Mouse (Mus musculus) left cerebral cortex, adult 9 months (tissue): ENCODE measurements around the gene Nsmf.
A peak's percentile ranks its signal among the peaks of the same experiment; 100 is the strongest.

ENCODE experiments used
- DNase-seq, 2 experiments: peaks; one replicate each; pipeline ENCODE4 v3.0.0; 2022; ENCODE audit warnings: low spot score in 2 of 2

Gene Nsmf

DNA sequence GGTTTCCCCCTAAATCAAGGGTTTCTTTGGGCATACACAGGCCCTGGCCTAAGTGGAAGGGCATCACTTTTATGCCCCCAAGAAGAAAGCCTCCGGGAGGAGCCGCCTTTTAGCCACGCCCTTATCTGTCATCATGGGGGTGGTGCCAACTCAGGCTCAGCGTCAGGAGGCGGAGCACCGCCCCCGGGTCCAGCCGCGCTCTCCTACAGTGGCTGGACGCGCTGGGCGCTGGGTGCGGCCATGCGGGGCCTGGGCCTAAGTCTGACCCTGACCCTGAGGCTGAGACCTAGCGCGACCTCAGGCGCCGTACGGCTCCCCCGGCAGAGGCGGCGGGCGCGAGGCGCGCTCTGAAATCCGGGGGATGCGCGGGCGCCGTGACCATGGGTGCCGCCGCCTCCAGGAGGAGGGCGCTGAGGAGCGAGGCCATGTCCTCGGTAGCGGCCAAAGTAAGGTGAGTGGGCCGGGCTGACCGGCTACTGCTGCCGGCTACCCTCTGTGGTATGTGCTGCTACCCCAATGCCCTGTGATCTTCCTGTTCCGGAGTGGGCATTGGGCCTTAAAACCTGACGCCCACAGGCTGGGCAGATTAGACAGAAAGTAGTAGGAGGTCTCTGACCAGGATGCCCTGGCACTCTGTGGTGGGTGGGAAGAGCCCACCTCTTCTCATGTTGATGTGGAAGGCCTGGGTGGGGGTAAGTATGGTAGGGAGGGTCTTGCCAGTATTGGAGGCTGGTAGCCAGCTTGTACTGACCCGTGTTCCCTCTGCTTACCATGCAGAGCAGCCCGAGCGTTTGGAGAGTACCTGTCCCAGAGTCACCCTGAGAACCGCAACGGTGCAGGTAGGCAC is at the start of gene Nsmf:
Gene Nsmf, plus strand, starts transcription at position 135 of the 847 bp plus-strand sequence.
- peak; percentile 66 to 89 for DNase-seq

DNA sequence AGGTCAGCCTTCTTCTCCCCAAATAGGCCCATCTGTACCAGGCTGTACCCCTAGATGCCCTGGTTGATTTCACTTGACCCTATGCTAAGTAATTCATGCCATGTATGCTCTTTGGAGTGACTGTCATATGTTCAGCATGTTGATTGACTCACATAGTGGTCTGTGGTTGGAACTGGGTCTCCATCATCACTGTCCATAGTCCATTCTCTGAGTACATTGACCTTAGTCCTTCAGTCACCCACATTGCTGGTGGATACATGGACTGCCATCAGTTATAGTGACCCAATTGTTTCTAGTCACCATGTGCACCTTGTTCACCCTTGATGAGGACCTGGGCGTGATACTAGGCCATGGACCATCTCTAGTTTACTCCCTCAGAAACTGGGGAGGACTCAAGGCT is 47.4 kb upstream of the Nsmf start:
- DNase-seq: no peak

DNA sequence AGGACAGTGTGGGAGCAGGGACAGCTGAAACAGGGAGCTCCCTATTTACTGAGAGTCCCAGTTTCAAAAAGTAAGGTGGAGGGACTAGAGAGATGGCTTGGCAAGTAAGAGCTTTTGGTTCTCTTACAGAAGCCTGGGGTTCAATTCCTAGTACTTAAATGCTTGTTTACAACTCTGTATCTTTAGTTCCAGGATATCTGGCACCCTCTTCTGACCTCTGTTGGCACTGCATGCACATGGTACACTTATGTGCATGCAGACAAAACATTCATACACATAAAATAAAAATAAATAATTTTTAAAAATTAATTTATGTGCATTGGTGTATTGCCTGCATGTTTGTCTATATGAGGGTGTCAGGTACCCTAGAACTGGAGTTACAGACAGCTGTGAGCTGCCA is 45.9 kb upstream of the Nsmf start:
- DNase-seq: no peak

DNA sequence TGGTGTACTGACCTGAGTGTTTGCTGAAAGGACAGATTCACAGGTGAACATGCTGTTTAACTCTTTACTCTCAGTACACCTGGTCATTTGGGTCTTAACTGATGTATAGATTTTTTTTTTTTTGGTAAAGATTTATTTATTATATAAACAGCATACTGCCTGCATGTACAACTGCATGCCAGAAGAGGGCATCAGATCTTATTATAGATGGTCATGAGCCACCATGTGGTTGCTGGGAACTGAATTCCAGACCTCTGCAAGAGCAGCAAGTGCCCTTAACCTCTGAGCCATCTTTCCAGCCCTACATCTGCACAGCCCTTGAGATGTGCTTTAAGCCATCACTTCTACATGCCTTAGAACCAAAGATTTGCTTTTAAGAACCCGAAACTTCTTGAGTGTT is 31.5 kb upstream of the Nsmf start:
- DNase-seq: no peak

DNA sequence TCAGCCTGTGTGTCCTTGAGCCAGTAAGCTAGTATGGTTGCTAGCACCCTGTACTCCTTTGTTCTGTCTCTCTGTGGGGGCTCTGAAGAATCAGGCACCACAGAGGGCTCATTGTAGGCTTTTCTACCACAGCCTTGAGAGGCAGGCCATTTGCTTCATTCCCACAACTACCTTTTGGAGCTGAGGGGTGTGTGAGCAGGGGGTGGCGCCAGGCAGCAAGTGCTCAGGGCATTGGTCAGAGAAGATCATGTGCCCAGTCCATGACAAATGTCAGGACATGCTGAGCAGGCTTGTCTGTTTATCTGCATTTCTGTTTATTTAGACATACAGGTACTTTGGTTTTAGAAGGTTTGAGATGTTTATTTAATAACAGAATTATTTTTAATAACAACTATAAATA is 29.0 kb upstream of the Nsmf start:
- DNase-seq: no peak

DNA sequence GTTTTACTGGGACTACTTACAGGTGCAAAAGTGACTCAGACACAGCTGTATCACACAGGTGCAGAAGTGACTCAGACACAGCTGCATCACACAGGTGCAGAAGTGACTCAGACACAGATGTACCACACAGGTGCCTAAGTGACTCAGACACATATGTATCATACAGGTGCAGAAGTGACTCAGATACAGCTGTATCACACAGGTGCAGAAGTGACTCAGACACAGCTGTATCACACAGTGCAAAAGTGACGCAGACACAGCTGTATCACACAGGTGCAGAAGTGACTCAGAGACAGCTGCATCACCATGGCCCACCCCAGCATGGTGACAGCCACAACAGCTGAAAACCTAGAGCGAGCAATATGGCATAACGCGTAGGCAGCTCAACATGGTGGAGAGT is 19.2 kb upstream of the Nsmf start:
- DNase-seq: no peak

DNA sequence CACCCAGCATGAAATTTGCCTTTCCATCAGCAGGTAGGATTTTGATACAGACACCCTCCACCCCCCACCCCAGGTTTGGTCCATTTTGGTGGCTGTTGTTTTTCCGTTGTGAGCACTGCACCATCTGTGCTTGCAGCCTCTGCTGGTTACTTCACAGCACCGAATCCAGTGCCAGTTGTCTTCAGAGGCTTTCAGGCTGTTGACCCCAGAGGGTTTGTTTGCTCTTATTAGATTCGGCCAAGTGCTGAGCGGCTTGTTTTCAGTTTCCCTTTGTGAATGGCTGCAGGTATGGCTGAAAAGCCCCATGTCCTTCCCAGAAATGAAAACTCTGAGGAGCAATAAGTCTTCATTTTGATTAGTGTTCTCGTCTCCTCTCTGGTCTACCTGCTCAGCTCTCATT is 14.1 kb upstream of the Nsmf start:
- DNase-seq: no peak

DNA sequence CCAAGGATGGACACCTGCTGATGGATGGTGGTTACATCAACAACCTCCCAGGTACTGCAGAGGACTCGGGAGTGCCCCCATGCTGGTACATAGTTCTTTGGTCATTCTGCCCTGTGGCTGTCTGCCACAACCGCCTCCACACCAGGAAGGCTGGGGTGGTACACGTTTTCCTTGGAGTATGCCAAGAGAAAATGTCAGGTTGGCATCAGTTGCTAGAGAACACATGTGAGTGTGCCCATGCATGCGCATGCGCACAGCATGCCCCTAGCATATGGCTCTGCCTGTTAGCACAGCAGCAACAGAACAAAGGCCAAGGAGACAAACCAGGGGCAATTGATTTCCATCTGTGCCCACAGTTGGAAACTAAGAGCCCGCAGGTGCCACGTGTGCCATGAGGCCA is 3.2 kb upstream of the Nsmf start:
- peak in 1 of 2 experiments; percentile 64 for DNase-seq

DNA sequence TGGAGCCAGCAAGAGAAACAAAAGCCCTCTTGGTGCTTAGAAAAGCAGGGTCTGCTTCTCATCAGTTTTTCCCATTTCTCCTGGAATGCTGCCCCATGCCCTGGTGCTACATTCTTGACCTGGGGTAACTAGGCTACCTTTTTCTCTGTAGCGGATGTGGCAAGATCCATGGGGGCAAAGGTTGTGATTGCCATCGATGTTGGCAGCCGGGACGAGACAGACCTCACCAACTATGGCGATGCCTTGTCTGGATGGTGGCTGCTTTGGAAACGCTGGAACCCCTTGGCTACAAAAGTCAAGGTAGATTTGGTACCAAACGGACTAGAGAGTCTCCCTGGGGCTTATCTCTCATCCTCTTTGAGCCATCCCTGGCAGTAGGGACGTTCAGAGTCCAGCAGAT is 2.7 kb upstream of the Nsmf start:
- no peak for DNase-seq

DNA sequence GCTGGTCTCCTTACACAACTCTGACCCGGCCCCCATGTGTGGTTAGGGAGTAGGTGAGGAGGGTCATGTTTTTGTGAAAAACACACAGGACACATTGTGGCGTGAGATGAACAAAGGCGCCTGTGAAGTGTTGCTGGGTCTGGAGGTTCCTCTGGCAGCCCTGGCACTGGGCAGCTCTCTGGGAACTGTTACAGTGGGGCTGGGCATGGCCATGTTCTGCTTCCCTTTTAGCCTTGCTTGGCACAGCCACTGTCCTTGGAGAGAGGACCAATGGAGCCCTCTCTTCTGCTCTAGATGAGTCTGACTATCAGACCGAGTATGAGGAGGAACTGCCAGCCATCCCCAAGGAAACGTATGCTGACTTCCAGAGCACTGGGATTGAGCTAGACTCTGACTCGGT is 1.1 kb upstream of the Nsmf start:
- DNase-seq: no peak

DNA sequence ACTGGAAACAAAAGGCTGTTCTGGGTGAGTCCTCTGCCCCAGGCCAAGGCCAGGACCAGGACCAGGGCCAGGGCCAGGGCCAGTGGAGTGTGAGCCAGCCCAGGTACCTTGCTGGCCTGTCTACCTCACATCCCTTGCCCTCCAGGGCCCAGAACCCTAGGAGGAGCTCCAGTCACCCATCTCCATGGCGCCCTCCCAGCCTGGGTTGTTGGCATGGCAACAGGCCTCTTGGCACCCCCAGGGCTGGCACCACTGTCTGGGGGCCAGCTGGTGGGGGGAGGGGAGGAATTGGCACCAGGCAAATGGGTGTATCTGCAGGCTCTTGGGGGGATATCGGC is 882 bp downstream of the Nsmf start:
- DNase-seq: peak; percentile 45 to 71

DNA sequence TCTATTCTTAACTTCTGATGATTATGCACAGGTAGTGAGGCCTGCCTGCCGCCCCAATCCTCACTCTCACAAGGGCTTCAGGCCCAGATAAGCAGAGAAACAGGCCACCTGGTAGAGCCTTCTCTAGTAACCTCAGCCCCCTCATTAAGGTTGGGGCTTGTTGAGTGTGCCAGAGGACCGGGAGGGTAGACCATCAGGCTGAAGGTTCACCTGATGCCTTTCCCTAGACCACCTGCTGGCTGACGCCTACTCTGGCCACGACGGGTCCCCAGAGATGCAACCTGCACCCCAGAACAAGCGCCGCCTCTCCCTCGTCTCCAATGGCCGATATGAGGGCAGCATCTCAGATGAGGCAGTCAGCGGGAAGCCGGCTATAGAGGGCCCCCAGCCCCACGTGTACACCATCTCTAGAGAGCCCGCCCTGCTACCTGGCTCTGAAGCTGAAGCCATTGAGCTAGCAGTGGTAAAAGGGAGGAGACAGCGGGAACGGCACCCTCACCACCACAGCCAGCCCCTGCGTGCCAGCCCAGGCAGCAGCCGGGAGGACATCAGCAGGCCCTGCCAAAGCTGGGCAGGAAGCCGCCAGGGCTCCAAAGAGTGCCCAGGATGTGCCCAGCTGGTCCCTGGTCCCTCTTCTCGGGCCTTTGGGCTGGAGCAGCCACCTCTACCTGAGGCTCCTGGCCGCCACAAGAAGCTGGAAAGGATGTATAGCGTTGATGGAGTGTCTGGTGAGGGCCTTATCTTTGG is 1.4 kb downstream of the Nsmf start:
- DNase-seq: no peak

DNA sequence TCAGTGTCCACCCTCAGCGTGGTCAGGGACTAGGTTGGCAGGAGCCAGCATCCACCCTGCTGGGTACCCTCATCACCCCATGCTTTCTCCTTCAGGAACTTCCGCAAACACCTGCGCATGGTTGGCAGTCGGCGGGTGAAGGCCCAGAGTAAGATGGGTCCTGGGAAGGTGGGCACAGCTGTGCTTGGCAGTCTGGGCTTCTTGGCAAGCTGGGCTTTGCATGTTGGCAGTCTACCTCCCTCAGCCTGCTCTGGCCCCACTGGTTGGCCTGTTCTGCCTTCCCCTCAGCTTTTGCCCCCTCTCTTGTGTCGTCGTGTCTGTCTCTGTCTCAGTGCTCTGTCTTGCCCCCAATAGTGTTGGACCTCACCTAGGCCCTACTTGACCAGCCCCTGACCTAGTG is 4.8 kb downstream of the Nsmf start:
- DNase-seq: no peak

DNA sequence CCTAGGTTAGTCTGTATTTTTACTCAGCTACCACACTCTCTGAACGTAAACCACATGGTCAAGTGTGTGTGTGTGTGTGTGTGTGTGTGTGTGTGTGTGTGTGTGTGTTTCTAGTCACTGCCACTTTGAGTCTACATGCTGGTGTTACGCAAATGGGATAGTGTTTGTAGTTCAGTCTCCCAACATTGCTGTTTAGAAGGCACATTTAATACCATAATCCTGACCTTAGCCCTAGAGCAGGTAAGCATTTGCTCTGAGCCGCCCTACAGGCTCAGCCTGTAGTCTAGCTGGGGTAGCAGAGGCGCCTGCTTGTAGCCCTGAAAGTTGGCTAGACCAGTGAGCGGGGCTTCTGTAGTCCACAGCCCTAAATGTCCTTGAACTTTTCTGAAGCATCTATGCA is 9.4 kb downstream of the Nsmf start:
- no peak for DNase-seq

DNA sequence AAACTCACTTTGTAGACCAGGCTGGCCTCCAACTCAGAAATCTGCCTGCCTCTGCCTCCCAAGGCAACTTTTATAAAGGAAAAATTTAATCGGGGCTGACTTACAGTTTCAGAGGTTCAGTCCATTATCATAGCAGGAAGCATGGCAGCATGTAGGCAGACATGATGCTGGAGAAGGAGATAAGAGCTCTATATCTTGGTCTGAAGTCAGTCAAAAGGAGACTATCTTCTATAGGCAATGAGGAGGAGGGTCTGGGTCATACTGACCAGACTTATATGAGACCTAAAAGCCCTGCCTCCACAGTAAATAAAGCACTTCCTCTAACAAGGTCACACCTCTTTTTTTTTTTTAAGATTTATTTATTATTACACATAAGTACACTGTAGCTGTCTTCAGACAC is 10.1 kb downstream of the Nsmf start:
- no peak for DNase-seq

DNA sequence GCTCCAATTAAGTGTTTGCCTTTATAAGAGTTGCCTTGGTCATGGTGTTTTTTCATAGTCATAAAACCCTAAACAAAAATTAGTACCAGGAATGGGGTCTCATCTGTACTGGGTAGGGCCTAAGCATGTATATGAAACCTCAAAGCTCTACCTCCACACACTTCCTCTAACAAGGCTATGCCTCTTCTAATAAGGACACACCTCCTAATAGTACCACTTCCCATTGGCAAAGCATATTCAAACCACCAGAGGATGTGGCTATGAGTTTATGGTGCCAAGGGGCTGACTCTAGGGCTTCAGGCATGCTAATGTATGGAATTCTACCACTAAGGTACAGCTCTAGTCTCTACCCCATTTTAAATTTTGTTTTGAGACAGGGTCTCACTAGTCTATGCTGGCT is 11.4 kb downstream of the Nsmf start:
- DNase-seq: no peak

DNA sequence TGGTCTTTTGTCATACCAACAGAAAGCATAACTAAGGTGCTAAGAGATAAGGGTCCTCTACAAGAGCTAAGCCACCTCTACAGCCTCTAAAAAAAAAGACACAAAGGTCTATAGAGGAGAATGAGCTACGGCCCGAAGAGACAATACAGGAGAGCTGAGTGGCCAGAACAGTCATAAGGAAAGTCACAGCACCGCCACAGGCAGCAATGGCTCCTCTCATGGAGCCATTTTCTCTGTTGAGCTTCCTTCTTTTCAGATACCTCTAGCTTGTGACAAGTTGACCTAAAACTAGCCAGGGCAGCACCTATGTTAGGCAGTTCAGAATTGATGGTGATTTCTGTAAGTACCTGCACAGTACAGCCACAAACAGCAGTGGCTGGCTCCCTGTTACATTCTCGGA is 12.4 kb downstream of the Nsmf start:
- DNase-seq: no peak

DNA sequence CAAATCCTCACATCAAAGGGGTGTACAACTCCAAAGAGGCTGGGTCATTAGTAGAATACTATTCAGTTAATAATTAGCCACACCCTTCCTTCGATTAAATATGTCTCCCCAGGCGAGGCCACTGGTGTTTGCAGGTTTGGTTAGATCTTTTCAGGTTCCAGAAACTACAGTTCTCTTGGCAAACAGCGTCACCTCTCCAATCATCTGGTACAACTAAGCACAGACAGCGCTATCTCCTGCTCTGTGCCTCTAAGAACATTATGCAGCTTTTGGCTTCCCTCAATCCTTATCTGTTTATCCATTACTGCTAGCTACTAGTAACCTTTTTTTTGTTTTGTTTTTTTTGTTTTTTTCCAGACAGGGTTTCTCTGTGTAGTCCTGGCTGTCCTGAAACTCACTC is 15.4 kb downstream of the Nsmf start:
- no peak for DNase-seq

DNA sequence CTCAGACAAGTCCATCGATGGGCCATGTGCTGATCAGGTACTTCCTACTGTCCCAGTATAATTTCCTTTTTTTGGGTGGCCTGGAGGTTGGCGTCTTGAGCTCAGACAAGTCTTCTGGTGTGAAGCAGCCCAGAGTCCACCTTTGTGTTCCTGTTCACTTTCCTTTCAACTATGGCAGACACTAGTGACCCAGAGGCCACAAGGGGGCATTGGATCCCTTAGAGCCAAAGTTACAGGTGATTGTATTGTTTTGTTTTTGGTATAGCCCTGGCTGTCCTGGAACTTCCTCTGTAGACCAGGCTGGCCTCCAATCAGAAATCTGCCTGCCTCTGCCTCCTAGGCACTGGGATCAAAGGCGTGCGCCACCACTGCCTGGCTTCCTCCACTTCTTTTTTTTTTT is 18.2 kb downstream of the Nsmf start:
- DNase-seq: no peak

DNA sequence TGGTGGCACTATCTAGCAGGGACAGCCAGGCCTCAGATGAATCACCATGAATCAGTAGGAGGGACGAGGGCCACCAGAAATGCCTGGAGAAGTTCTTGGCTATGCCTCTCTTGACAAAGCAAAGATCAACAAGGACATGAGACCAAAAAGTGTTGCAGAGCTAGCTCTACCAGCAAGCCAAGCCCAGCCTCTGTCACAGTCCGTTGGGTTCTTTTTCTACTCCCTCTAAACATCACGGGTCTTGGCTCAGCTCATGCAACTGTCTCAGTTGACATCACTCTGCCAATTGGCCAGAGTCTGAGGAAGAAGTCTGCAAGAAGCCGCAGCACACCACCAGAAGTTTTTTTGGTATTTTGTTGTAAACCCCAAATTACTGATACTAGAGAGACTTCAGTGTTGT is 21.4 kb downstream of the Nsmf start:
- no peak for DNase-seq

DNA sequence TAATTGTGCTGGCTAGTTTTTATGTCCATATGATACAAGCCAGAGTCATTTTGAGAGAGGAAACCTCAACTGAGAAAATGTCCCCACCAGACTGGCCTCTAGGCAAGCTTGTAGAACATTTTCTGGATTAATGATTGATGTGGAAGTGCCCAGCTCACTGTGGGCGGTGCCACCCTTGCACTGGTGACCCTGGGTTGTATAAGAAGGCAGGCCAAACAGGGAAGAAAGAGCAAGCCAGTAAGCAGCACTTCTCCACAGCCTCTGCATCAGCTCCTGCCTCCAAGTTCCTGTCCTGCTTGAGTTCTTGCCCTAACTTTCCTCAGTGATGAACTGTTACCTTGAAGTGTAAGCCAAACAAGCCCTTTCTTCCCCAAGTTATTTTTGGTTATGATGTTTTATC is 24.8 kb downstream of the Nsmf start:
- no peak for DNase-seq

DNA sequence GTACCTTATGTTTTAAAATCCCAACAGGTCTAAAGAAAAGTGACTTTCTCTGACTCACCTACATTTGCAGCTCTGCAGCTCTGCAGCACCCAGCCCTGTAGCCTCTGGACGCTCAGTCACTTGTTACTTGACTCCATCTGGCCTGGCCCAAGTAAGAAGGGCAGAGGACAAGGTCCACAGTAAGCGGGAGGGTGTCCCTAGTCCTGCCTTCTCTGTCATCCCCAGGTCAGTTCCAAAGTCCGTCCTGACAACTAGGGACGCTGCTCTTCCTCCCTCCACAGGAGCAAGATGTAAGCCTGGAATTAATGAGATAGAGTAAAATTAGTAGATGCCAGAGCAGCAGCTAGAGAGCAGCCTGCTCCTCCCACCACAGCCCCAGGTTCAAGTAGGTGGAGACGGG is 25.9 kb downstream of the Nsmf start, which contains the start of gene Entpd8:
Gene Entpd8, plus strand, starts transcription at position 229 of the 400 bp plus-strand sequence.
- DNase-seq: no peak

DNA sequence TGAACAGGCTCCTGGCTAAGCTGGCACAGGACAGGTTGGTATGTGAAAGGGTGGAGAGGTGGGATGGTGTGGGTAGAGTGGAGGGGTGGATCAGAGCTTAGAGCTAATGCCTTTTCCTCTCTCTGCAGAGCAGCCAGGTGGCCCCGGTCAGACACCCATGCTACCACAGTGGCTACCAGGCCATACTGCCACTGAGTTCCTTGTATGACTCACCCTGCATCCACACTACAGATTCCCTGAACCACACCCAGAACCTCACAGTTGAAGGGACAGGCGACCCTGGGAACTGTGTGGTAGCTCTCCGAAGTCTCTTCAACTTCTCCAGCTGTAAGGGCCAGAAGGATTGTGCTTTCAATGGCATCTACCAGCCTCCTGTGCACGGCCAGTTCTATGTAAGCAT is 29.5 kb downstream of the Nsmf start:
- DNase-seq: no peak
